Mouse (Mus musculus) brain, embryonic 14.5 days (tissue): ENCODE results near the gene Mdfi. TPM values are rescaled to one million over a fixed set of nuclear protein-coding genes. Genes with fewer than 3 reads are reported as not detected.

Source experiments
- DNase-seq: peaks from one replicate; pipeline ENCODE4 v3.0.0-alpha.2; 2011; ENCODE audit warnings: low read depth
- CTCF ChIP-seq: fragments of 200-500 bp; IDR thresholded peaks from 2 replicates; pipeline ENCODE4 v1.5.1; 2012; ENCODE audit warnings: inconsistent platforms, mild to moderate bottlenecking, moderate library complexity, borderline replicate concordance; ENCODE audit not compliant: insufficient read depth, insufficient read length; ENCODE audit errors: extremely low read depth
- POLR2A ChIP-seq: fragments of 200-500 bp; IDR thresholded peaks from 2 replicates; pipeline ENCODE4 v1.6.1; 2012; ENCODE audit warnings: mild to moderate bottlenecking, inconsistent platforms, borderline replicate concordance; ENCODE audit not compliant: poor library complexity, insufficient read depth, insufficient read length, severe bottlenecking; ENCODE audit errors: extremely low read depth
- polyA plus RNA-seq: library from polyadenylated mRNA; depleted of rRNA; stranded (reverse); fragments of >200 nt; gene quantifications from 2 replicates; pipeline ENCODE4 v1.2.3, GENCODE M21; 2012

The Mdfi gene
- polyA plus RNA-seq, 1 experiment: 35.8 TPM

GRCm38 (mm10) chr17:47813616-47814015 lies 20.9 kb downstream of the Mdfi start:
- DNase-seq: no peak
- TF ChIP-seq CTCF: no peak
- no peak for TF ChIP-seq POLR2A

- no peak for TF ChIP-seq POLR2A
- no peak for TF ChIP-seq CTCF
- DNase-seq: no peak
Measured at GRCm38 (mm10) chr17:47812200-47812599, 22.3 kb downstream of the Mdfi start.

GRCm38 (mm10) chr17:47811265-47811800 lies 23.2 kb downstream of the Mdfi start:
- DNase-seq: peak; percentile 41
- TF ChIP-seq POLR2A: no peak
- TF ChIP-seq CTCF: no peak

GRCm38 (mm10) chr17:47806230-47806629 lies 28.3 kb downstream of the Mdfi start:
- TF ChIP-seq POLR2A (no peak), CTCF (no peak)
- DNase-seq: peak; percentile 47

- TF ChIP-seq CTCF (no peak), POLR2A (no peak)
- no peak for DNase-seq
Measured at GRCm38 (mm10) chr17:47805047-47805835, 29.2 kb downstream of the Mdfi start.

GRCm38 (mm10) chr17:47803662-47804061 lies 30.8 kb downstream of the Mdfi start:
- no peak for TF ChIP-seq POLR2A
- TF ChIP-seq CTCF: peak; percentile 17; the same call in 1 of the 2 replicates
- DNase-seq: no peak

GRCm38 (mm10) chr17:47802806-47803205 lies 31.7 kb downstream of the Mdfi start:
- peak; percentile 48 for DNase-seq

GRCm38 (mm10) chr17:47797383-47797782 lies 37.1 kb downstream of the Mdfi start:
- DNase-seq: no peak
- TF ChIP-seq CTCF (no peak), POLR2A (no peak)

More at GRCm38 (mm10) chr17:47802806-47803205, 31.7 kb downstream of the Mdfi start:
- no peak for TF ChIP-seq CTCF
- TF ChIP-seq POLR2A: no peak

GRCm38 (mm10) chr17:47796968-47797367 lies 37.5 kb downstream of the Mdfi start:
- DNase-seq: no peak
- TF ChIP-seq CTCF (peak; percentile 16; the same call in 1 of the 2 replicates), POLR2A (no peak)

- peak; percentile 80 for DNase-seq
- TF ChIP-seq CTCF: no peak
- no peak for TF ChIP-seq POLR2A
Measured at GRCm38 (mm10) chr17:47796156-47796816, 38.2 kb downstream of the Mdfi start.

- TF ChIP-seq CTCF: peak; percentile 70
- no peak for TF ChIP-seq POLR2A
- DNase-seq: peak; percentile 49
Measured at GRCm38 (mm10) chr17:47795446-47795845, 39.0 kb downstream of the Mdfi start.

GRCm38 (mm10) chr17:47793377-47793776 lies 41.1 kb downstream of the Mdfi start:
- TF ChIP-seq CTCF: peak; percentile 93
- no peak for TF ChIP-seq POLR2A
- peak; percentile 84 for DNase-seq
